Mouse (Mus musculus) cerebellum, adult 9-11 months (tissue): ENCODE measurements around the gene Socs5.

Source experiments
- DNase-seq: peaks from one replicate; pipeline ENCODE4 v3.0.0; 2022

Gene Socs5

GRCm38 (mm10) chr17:87169076-87169475 is 61.6 kb downstream of the Socs5 start:
- no peak for DNase-seq

- no peak for DNase-seq
Measured at GRCm38 (mm10) chr17:87170364-87170763, 62.9 kb downstream of the Socs5 start.

GRCm38 (mm10) chr17:87172031-87172430 is 64.6 kb downstream of the Socs5 start:
- DNase-seq = no peak

GRCm38 (mm10) chr17:87173966-87174365 is 66.5 kb downstream of the Socs5 start:
- DNase-seq = no peak

GRCm38 (mm10) chr17:87174651-87175331 is 67.3 kb downstream of the Socs5 start:
- no peak for DNase-seq

GRCm38 (mm10) chr17:87176066-87177012 is 68.9 kb downstream of the Socs5 start:
- no peak for DNase-seq

GRCm38 (mm10) chr17:87178596-87179590 is 71.4 kb downstream of the Socs5 start:
- peak; percentile 67 for DNase-seq

- no peak for DNase-seq
Measured at GRCm38 (mm10) chr17:87179939-87180550, 72.6 kb downstream of the Socs5 start.

- no peak for DNase-seq
Measured at GRCm38 (mm10) chr17:87181683-87182346, 74.3 kb downstream of the Socs5 start.

- DNase-seq = no peak
Measured at GRCm38 (mm10) chr17:87185461-87186066, 78.1 kb downstream of the Socs5 start.

- DNase-seq = no peak
Measured at GRCm38 (mm10) chr17:87187005-87187404, 79.5 kb downstream of the Socs5 start.
